Mouse (Mus musculus) adipocyte (in vitro differentiated cells): ENCODE measurements at regions not wholly inside any gene's neighbourhood (a gene's known extent, or its start where the extent isn't known, plus 50 kb on each side); places are given as distances from the start of the nearest gene placed in this dataset.

Experiments
- DNase-seq: peaks from one replicate; pipeline ENCODE4 v3.0.0-alpha.2; 2016; ENCODE audit warnings: low spot score

DNA sequence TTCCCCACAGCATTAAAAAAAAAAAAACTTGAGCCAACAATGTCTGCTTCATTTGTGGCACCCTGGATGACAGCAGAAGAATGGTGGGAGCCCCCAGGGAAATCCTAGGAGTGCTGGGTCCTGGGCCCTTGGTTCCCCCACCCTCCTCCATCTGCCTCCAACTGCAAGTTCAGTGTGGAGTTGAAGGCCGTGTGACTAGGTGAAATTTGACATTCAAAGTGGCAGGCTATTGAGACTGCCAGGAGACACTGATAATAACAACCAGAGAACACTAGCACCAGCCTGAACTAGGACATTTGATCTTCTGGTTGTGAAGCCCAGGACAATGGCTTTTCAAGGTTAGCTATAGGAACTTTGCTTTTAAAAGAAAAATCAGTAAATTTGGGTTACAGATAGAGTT, 74.0 kb downstream of the Adamts15 start:
- no peak for DNase-seq

DNA sequence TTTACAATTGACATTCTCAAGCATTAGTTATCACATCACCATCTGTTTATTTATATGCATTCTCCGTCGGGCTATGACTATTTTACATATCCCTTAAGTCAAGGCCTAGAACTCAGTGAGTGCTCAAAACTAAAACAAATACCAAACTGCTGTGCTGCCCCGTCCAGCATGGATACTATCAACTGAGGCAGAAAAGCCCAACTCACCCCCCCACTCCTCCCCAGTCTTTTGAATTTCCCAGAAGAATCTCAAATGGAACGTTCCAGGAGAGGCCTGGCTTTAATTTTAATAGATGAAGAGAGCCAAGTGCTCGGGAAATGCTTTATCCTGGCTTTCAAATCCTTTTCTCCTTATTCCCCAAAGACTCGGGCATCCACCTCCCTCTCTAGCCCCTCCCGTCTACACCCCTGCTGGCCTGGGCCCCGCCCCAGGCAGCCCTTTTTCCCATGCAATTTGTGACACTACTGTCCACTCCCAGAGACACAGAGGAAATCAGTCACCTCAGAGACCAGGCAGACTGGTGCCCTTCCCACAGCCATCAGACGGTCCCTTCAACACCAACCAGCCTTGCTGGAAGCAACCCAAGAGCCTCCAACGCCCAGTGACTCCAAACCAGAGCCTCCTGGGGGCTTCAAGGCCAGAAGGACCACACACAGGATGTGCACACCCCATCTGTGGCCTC, 76.5 kb downstream of the Adamts15 start:
- no peak for DNase-seq

DNA sequence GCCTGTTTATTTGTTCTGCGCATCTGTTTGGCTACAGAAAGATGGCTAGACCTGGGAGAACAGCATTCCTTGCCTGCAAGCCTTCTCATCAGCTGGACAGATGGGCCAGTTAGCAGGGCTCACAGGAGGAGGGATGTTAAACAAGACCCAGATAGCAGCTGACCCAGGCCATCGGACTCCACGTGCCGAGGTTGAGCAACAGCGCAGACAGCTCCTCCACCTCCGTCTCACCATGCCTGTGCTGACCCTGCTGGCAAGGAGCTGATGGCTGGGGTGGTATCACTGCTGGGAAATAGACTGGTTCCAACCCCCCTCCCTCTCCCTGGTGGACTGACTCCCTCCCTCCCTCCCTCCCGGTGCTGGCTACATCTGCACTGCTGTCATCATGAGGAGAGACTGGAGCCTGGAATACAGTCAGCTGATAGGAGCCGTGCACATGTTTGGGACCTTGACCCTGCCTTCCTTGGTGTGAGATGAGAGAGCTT, 78.1 kb downstream of the Adamts15 start:
- DNase-seq: peak; percentile 16

DNA sequence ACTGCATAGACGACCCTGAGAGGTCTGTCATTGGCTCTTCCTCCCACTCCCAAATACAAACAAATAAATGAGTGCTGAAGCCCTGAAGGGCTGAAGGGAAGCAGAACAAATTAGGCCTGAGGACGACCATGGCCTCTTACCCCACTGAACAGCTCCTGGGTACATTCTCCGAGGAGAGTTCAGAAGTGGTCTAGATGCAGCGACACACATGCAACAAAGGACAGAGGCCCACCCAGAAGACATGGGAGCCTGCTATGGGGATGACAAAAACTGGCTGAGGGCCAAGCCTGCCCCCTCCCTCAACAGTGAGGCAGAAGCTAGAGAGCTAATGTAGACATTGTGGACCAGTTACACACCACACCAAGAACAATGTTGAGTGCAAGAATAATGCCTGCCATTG, 87.3 kb downstream of the Adamts15 start:
- no peak for DNase-seq

DNA sequence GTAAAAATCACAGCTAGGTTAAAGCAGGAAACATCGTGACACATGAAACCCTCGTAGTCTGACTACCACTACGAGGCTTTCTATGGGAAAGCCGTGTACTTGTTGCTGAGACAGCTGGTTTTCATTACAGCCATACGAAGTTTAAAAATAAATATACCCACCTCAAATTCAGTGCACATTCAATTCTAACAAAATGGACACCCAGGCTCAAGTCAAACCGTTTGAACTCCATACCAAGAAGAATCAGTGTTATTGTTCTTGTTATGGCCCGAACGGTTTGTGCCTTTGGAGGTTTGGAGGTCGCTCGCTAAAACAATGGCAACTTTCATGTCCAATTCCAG, 87.7 kb downstream of the Adamts15 start:
- DNase-seq: no peak

DNA sequence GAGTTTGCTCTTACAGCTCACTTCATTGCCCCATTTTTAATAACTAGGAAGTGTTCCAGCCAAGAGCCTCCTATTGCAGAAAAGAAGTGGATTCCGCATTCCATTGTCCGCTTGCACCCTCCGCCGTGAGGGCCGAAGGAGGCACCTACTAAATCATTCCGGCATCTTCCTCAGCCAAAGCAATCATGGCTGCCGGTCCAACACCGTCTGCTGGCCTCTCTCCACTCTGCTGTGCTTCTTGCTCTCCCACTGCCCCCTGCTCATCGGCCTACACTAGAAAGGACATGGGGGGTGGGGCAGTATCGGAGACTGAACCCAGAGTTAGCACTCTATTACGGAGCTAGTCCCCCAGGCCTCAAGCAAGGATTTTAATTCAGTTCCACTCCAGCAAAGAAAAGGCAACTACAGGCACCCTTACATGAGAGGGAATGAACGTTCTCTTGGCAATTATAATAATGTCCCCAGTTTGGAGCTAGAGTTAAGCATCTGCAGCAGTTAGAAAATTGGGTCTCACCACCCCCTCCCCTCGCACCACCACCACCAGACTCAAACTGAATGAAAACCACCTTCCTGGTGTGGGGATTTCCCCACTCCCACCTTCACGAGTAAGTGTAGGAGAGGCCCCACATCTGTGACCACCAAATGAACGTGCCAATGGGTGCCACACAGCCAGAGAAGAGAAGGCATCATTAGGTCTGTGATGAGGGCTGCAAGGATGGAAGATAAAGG, 88.3 kb downstream of the Adamts15 start:
- no peak for DNase-seq

DNA sequence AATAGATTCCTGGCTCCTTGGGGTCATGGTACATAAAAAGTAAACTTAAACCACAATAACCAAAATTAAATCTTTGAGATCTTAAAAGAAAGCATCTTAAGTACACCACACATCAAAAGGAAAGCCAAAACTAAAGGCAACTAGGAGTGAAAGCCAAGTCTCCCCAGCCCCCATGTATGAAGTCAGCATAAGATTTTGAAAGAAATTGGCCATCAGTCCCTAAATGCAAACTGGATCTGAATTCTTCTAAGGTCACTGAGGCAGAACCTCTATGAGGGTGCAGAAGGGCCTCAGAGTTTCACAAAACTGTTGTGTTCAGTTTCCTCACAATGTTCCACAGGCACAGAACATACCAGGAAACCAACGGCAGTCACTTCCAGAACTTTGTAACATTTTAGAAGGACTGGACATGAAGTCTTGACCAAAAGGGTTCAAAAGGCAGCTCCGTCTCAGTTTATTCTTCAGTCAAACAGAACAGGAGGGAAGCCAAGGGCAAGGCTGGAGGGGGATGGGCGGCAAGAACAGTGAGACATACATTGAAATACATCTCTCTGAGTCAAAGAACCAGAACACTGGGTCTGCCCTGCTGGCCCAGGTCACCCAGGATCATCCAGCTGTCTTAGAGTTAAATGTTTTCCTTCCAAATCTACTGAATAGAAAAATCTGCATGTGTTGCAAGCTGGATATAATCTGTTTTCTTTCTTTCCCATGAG, 92.9 kb downstream of the Adamts15 start:
- peak; percentile 69 for DNase-seq

DNA sequence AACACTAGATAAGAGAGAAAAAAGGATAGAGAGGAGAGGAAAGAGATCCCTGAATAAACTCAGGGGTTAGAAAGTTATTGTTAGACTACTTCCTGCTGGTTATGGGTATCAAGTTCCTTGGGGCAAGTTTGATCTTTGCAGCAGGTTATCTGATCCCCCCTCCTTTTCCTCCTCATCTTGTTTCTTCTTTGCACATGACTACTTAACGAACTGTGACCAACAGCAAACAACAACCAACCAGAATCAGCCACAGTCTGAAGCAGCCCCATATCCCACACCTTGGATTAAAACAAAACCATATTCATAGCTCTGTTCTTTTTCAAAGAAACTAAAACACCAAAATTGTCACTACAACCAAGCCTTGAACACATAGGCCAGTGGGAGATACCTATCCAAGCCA, 94.5 kb downstream of the Adamts15 start:
- DNase-seq: no peak

DNA sequence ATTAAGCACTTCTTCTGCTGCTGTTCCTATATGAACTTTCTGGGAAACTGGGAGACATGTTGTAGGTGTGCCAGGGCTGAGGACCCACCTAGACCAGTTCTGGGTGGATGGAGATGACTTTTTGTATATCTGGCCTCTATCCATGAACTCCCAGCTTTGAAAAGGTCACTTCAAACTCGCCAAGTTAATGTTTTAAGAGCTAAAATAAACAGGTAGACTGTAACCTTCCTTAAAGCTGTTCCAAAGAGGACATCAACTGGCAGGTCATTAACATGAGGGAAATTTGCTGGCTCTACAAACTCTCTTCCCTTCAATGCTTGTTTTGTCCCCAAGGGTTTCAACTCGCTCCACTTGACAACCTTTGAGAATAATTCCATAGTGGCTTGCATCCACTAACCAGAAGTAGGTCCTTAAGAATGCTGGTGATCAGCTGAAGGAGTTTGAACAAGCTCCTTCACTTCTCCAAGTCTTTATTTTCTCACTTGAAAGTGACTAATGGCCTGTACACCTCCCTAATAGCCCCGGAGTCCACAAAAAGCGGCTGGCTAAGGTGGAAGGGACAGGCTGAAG, 98.1 kb downstream of the Adamts15 start:
- DNase-seq: no peak

DNA sequence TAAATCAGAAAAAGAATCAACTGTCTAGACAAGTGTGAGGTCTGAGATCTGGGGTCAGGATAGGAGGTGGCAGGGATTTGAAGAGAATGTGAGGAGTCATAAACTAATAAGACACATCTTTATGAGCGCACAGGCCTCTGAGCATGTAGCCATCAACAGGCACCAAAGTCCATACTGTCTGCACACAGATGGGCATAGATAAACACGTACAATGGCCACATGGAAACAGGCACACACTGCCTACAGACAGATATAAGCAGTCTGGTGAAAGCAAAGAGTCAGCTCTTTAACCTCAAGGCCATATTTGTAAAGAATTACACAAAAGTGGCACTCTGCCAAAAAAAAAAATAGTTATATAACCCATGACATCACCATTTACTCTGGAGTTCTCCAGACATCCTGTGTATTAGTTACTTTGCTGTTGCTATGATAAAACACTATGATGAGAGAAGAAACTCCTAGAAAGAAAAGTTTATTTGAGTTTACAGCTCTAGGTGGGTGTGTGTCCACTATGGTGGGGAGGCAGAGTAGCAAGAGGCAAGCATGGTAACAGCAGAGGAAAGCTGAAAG, 101.4 kb downstream of the Adamts15 start:
- DNase-seq: peak; percentile 61

DNA sequence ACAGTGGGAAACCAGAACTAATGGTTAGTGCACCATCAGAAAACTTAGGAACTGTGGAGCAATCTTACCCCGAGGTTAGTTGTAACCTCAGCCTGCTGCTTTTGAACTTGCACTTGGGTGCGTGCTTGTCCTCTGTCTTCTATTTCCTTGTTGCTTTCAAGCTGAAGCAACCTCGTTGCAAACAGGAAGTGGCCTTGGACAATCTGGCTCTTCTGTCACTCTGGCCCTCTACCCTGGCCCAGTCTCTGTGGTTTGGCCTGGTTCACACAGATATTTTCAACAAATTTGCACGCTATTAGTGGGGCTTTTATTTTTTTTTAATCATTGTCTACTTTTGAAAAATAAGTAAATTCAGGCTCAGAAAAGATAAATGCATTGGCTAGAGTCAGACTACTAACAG, 109.0 kb downstream of the Adamts15 start:
- DNase-seq: peak; percentile 44

DNA sequence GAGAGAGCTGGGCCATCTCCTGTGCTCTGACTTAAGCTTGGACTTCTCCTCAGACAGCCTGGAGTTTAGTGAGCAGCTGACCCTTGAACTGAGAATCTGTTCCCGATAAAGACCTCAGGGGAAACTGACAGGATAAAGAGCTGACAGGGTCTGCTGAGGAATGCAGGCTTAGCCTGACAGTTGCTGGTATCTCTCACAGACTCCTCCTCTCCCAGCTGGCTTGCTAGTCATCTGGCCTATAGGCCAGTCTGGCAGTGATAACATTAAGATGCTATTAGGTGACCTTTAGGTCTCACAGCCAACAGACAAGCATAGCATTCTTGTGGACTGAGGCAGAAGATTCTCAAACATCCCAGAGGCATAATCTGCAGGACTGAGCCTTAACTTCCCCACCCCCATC, 111.4 kb downstream of the Adamts15 start:
- no peak for DNase-seq

DNA sequence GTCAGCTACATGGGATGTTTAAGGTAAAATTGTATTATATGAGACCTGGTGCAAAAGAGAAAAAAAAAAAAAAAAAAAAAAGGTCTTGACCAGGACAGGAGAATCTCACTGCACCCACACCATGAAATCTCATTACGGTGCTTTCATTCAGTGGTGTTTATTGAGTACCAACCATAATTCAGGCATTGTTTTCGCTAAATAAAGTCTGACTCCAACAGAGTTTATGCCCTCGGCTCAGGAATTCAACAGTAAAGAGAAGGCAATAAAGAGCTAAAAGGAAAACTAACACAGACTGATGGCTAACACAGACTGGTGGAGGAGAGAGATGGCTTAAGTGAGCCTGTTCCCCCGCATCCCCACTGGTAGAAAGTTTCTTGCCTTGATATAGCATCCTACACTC, 112.0 kb downstream of the Adamts15 start:
- no peak for DNase-seq

DNA sequence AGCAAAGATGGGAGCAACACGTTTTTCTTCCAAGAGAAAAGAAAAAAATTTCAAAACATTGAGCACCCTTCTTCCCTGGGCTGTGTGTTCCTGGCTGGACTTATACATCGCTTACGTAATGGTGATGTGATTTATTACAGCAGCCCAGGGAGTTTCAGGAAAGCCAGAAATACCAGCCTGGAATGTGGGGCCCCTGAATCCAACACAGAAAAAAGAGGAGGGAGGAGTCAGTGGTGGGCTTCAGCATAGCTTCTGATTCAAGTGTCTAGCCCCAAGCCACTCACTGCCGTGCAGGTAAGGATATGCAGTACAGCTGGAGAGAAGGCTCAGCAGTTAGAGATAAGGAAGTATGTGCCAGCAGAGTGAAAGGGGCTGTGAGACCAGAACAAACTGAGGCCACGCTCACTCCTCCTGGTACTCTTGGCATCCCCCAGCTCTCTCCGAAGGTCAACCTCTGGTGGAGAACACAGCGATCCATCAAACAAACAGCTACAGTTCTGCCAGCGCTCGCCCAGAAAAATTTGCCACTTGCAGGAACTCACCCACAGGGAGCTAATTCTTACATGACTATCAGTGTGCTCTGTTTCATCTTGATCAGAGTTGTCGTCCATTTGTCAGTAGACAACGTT, 113.3 kb downstream of the Adamts15 start:
- peak; percentile 43 for DNase-seq

DNA sequence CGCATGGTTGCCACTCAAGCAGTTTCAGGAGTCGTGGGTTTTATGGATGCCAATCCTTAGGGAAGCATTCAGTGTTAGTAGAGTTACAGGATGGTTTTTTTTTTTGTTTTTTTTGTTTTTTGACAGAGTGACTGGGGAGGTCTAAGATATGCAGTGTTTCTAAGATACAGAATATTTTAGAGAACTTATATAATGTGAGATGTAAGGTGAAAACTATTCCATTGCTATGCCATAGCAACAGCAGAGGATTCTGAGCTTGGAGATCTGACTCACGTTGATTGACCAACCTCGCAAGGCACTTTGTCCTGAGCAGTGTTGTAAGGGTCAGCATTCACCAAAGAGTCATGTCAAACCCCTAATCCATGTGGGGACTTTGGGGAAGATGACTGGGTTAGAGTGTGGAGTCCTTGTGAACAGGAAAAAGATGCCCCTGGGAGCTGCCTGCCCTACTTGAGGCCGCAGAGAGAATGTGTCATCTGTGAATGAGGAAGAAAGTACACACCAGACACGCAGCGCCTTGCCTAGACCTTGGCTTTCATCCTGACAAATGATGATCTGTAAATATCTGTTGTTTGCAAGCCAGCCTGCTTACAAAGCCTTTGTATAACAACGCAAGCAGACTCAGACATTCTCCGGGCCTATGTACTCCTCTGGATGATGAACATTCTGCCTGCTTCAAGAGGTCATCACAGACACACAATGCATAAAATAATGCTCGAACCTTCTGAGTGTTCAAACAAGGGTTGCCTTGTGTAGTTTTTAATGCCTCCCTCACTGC, 118.3 kb downstream of the Adamts15 start:
- no peak for DNase-seq

DNA sequence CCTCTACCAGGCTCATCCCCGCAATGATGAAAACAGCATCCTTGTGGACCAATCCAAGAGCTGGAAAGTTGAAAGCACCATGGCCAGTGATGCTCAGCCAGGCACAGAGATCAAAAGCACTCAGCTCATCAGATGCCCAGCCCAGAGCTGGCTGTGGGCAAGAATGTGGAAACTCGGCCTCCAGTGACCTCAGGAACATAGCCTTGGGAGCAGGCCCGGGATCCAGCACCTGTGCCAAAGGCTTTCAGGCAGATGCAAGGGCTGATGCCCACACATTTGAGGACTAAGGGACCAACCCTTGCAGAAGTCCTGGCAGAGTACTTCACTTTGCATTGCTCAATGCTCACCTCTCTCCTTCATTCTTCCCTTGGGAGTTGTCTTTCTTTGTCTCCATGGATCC, 119.4 kb downstream of the Adamts15 start:
- DNase-seq: peak; percentile 77

DNA sequence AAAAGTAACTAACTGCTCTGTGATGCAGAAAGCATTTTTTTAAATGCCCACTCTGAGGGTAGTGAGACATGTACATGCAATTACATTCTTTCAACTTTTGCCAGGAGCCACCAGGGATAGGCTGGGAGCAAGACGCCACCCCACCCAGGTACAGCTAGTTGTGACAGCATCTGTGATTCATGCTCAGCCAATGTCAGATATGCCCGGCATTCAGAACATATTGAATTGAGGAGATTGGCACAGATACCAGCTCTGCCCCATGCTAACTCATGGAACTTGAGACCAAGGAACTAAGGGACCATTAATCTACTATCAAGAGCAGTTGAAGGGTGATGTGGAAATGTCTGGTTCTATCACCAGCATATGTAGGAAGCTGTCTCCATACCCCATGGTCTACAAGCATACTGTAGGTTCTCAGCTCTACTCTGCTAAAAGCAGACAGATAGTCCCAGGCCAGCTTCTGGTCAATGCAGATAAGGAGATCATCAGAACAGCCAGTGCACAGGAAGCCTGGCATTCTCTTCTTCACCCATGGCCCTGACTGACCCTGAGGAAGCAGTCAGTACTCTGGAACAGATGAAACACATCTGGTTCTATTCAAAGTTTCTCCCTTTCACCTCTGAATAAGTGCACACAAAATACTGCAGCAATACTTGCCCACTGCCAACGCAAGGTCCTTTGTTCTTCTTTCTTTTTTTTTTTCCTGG, 127.4 kb downstream of the Adamts15 start:
- no peak for DNase-seq

DNA sequence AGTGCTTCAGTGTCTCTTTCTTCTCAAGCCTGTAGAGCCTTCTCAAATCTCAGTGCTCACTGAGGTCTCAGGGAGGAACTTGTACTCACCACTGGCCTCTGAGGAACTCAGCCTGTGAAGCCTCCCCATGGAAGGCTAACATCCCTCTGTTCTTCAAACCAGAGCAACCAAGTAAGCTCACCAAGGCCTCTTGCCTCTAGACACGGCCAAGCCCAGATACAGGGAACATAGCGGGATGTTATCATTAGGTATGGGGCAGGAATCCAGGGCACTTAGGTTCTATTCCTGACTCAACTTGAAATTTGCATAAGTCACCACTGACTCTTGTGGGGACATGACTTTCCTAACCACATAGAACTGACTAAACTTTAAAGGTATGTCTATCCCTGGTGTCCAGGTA, 141.0 kb downstream of the Adamts15 start:
- no peak for DNase-seq

DNA sequence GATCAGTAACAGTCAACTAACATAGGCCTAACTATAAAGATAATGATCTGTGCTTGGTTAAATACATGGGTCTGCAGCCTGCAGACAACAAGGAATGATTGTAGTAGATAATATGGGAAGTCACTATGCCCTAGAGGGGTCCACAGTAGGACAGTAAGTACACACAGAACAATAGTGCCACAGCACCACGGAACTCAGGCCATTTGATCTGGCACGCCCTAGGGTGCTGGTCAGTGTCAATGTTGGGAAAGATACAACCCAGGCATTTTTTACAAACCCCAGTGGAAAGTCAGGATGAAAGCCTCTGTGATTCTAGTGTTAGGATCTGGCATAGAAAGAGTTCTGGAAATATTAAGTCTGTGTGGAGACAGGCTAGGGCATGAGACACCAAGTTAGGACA, 144.4 kb downstream of the Adamts15 start:
- DNase-seq: no peak

DNA sequence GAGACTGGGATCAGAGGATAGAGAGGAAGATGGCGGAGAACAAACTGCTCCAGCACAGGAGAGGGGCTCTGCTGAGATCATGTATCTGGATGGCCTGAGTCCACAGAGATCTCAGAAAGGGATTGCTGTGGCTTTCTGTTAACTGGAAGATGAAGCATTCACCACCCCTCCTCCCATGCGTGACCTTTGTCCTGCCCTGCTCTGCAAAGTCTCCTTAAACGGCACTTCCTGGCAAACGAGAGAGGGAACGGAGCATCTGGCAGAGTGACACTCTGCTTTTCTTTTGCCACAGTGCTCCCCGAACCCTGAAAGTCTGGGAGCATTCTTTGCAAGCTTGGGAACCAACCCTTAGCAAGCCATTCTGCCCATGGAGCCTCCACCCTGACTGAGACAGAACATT, 147.1 kb downstream of the Adamts15 start:
- peak; percentile 56 for DNase-seq

DNA sequence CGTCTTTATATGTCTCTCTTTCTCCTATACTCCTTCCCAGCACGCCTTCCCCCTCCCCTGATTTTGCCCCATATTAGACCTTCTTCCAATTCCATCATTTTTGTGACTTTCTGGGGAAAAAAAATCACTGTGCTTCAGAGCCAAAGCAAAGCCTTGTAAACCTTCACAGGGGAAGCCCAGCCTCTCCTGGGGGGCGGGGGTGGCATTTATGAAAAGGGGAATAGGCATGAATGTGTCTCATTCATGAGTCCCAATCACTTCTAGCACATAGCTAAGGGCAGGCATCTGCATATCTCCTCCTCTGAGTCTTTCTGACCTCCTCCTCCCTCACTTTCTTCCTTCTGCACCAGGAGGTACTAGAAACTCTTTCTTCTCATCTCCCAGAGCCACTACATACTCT, 149.8 kb downstream of the Adamts15 start:
- no peak for DNase-seq
